Mouse (Mus musculus) megakaryocyte-erythroid progenitor cell, adult 5-6 weeks (primary cell): ENCODE data around the gene Itga7. TPM values are rescaled to one million over a fixed set of nuclear protein-coding genes. Genes with fewer than 3 reads are reported as not detected.

Experiments
- ATAC-seq: replicated peaks from 2 replicates; pipeline ENCODE4 v1.8.0; 2016; ENCODE audit warnings: mild to moderate bottlenecking, inconsistent platforms; ENCODE audit not compliant: severe bottlenecking, poor library complexity, low FRiP score, low TSS enrichment
- total RNA-seq, 2 experiments: library from RNA; stranded (forward) in 1 of 2; stranded (reverse) in 1 of 2; fragments of 200-1000, 215-1000 nt in 1 of 2; fragments of >200 nt in 1 of 2; fragmentation: Nextera tagmentation in 1 of 2; gene quantifications; 2 replicates each; pipeline ENCODE4 v1.2.3; 2014 to 2017

Gene Itga7
- total RNA-seq, 2 experiments from 2014 or later, result 0.19 TPM; not detected in 1

DNA sequence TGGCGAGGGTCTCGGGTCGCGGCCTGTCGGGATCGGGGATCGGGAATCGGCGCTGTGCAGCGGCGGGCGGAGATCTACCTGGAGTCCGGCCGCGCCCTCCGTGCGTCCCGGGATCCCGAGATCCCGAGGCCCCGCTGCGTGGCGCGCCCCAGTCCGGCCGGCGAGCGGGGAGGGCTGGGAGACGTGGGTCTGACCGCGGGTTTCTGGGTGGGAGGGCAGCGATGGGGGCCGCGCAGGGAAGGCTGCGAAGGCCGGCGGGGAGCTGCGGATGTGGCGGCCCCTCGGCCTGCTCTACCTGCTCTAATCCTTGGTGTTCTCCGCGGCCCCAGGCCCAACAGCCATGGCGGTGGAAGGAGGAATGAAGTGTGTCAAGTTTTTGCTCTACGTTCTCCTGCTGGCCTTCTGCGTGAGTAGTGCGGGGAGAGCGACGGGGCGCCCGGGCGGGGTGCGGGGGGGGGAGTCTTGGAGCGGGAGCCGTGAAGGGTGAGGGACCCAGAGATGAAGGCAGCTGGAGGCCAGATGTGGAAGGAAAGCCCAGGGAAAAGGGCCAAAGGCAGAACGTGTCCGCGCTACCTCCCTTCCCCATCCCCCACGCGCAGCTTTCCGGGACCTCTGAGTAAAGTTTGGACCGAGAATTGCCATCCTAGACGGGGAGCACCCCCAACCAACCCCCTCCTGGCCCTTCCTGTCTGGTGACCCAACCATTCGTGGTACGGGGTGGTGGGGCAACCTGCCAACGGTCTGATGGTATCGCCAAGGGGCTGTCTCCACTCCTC lies 23.4 kb upstream of the Itga7 start:
- ATAC-seq, result no peak

DNA sequence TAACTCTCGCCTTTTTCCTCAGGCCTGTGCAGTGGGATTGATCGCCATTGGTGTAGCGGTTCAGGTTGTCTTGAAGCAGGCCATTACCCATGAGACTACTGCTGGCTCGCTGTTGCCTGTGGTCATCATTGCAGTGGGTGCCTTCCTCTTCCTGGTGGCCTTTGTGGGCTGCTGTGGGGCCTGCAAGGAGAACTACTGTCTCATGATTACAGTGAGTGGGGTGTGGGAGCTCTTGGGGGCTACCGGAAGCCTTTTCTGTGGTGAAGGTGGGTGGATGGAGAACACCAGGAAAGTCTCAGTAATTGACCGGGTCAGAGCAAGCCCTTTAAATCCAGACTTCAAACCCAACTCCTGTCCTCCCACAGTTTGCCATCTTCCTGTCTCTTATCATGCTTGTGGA lies 22.2 kb upstream of the Itga7 start:
- ATAC-seq, result no peak

DNA sequence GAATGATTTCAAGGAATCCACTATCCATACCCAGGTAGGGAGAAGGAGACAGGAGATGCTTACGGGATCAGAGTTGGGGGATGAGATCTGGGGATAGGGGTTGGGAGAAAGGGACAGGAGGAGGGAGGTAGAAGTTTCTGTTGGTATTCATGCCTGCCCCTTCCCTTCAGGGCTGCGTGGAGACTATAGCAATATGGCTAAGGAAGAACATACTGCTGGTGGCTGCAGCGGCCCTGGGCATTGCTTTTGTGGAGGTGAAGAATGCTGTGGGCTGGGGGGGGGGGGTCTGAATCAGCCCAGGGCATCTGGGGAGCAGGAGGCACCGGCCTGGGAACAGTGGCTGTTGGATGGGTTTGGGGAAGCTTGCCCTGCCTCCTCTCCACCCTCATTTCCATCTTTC lies 21.4 kb upstream of the Itga7 start:
- ATAC-seq, result no peak

DNA sequence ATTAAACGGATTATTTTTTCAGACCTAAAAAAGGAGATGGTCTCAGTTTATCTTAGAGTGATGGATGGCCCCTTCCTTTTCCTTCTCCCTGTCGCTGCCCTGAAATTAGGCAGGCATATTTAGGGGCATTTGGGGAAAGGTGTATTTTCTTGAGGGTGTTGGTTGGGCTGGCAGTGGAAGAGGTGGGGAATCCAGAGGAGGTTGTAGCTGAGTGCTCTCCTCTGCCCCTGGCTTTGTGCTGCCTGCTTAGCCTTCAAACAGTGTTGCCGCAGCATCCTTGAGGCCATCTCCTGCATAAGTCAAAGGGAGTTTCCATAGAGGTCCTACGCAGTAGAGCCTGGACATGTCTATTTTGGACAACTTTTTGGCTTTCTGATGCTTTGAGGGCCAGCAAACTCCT lies 20.8 kb upstream of the Itga7 start:
- no peak for ATAC-seq

DNA sequence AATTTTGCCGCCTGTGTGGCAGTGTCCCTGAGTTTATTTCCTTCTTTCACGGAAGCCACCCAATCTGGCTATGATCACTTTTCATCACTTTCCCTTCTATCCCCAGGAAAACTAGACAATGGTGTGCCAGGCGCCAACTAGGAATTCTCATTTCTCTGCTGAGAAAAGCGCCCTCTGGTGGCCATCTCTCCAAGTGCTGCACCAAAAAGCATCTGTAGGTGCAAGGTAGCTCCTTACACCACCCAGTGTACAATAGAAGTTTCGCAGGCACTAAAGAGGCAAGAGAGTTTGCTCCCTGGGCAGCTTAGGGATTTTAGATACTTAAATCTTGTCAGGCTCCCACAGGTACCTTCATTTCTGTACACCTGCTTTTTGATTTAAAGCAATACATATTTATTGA lies 20.4 kb upstream of the Itga7 start:
- peak; percentile 75 for ATAC-seq

DNA sequence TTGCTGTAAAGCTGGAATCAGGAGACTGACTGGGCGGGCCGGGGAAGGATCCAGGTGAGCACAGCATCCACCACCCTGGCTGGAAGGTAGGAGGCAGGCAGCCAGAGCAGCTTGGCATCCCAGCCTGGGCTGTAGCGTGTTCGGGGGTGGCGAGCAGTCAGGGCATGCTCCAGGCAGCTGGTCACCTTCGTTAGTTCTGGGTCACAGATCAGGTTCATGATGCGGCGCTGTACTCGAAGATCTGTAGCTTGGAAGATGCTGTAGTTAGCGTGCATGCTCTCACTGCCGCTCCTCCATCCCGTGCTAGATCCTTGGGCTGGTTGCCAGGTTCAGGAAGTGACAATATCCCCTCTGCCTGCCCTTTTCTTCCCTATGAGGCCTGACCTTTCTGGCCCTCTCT lies 19.9 kb upstream of the Itga7 start:
- ATAC-seq, result no peak

DNA sequence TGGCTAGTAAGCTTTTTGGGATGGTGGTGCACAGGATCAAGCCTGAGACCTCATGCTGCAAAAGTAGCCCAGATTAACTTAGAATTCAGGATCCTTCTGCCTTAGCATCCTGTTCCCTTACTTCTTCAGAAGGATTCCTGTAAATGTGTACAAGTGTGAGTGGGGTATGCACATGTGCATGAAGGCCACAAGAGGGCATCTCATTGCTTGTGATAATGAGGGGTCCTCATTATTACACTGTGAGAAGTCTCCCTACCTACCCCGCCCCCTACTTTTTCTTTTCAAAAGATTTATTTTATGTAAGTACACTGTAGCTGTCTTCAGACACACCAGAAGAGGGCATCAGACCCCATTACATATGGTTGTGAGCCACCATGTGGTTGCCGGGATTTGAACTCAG lies 18.1 kb upstream of the Itga7 start:
- no peak for ATAC-seq

DNA sequence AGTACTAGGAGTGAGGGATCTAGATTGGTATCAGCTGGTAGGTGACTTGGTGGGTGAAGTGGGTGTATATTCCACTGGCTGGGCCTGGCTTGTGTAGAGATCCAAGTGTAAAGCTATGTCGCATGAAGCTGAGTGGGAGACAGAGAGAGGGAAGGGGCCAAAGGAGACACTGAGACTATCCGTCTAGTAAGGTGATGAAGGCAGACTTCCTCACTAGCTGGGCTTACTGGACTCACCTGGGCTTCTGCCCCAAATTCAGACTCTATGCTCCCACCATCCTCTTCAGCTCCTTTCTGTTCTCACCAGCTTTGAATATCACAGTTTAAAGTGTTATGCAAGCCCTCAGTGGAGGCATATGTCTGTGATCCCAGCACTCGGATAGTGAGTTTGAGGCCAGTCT lies 17.0 kb upstream of the Itga7 start:
- ATAC-seq, result no peak

DNA sequence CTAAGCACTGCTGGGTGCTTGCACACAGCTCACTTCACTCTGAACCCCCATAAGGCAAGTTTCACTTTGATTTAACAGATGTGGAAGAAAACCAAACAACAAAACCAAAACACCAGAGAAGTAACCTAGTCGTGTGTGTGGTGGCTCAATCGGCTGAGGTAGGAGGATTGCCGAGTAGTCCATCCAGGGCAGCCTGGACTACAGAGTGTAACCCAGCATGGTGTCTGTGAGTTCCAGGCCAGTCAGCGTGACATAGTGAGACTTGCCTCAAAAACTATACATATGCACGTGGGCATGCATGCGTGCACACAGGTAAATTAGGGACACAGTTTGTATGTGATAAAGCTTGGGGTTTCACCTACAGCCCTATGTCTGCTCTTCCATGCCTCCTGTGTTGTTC lies 16.2 kb upstream of the Itga7 start:
- no peak for ATAC-seq

DNA sequence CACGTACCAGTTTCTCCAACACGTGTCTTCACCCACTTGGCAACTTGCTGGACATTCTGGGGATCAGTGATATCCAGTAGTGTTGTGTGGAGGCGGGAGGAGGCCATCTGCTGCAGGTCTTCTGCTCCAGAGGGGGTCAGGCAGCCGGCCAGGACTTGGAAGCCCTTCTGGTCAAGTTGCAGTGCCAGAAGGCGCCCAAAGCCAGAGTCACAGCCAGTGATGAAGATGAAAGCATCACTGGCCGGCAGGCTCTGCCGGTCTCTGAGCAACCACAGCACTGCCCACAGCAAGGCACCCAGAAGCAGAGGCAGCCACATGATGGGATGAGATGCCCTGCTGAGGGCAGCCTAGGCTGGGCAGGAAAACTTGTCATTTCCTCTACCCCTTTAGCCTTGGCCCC lies 15.4 kb upstream of the Itga7 start:
- no peak for ATAC-seq

DNA sequence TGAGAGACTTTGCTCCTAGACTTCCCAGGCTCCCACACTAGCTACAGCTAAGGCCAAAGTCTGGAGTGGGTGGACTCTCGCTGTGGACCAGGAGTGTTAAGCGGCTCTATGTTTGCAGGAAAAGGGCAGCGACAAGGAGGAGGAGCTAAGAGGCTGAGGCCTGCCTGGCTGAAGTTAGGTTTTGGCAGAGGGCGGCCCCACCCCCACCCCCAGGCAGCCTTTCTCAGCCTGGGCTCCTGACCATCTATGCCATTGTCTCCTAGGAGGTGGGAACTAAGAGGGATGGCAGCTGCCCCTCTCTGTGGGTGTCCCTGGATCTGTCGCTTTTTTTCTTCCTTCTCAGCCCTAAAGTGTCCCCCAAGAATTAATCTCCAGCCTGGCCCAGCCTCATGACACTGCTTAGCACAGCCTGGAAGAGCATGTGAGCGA lies 14.4 kb upstream of the Itga7 start:
- no peak for ATAC-seq

DNA sequence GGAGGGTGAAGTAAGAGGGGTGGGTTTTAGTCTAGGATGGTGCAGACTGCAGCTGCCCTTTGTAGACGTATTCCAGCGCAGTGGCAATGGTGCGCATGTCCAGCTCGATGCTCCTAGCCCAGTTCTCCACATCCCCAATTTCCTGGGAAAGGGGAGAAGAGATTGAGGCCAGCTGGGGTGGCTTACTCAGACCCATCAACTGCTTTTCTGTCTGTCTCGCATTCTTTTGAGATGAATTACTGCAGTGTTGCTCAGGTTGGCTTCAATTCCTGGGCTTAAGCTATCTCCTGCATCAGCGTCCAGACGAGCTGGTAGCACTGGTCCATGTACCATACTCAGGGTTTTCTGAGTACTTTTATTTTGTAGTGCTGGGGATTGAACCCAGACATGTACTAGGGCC lies 13.7 kb upstream of the Itga7 start:
- ATAC-seq, result no peak

DNA sequence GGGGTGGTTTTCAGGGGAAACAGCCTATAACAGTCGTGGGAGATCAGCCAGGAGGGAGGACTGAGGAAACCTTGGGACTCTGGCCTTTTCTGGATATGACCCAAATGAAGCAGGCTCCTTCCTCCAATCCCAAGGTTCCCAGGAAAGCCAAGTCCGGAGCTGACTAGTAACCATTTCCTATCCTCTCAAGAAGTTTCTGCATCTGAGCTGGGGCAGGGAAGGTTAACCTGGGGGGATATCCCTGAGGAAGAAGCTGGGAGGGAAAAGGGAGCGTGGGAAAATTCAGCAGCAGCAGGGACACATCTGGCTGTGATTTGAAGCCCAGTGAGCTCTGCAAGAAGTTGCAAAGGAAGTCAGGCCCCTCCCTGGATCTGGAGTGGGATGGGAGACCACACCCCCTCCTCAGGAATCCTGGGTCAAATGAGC lies 12.9 kb upstream of the Itga7 start:
- ATAC-seq, result no peak

DNA sequence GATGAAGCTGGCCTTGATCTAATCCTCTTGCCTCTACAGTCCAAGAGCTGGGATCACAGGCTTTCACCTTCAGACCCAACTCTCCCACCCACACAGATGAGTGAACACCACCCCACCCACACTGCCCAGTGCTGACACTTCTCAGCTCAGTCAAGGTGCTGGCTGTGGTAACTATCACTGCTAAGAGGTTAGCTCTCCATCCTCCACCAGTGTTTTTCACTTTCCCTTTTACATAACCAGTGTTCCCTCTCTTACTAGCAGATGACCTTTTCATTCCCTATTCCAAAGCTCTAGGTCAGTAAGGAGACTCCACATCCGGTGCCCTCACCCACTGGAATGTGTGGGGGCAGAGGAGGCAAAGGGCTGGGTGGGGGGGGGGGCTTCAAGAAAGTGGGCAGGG lies 12.4 kb upstream of the Itga7 start:
- ATAC-seq, result no peak

DNA sequence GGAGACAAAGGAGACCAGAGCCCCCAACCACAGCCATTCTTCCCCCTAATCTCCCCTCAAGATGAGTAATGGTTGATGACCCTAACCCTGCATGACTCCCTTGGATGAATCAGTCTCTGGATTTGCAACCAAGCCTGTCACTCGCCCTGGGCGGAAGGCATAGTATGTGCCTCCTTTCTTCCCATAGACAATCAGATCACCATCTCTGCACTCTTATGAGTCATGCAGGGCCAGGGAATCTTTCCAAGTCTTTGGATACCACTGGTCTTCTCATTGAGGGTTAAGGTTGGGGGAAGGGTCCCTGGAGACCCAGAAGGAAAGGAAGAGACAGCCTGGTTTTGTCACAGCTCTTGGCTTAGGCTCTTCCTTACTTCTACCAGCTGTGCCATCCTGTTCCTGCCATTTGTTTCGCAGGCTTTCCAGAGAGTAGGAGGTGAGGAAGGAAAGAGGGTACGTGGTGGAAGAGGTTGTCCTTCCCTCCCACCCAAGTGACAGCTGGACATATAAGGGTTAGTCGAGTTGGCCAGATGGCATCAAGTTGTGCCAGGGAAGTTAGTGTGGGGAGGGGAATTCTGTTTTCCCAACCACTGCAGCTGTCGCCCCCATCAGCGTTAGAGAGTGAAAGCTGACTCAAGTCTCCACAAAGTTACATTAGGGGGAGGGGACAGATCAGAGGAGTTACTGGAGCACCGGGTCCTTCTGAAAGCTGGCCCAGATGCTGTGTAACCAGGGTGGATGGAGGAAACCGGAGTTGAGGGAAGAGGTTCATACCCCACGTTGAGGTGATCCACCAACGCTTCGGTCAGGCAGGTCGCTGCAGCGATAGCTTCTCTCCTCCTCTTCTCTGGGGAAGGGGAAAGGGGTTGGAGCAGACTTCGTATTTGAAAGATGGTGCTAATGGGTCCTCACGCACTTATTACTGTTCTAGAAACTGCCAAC lies 11.5 kb upstream of the Itga7 start:
- ATAC-seq, result 0 out of 2 replicates have a peak, but pooled peaks have one; percentile 1

DNA sequence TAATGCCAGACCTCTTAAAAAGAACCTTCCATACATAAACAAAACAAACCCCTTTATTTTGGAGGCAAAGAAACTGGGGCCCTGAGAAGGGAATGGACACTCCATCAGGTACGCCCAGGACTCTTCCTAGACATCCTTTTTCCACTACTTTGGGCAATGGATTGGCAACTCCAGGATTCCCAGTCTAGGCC lies 10.9 kb upstream of the Itga7 start, which contains the start of gene Rdh5:
Rdh5 (minus strand) TSS at position 67 of the 191 bp plus-strand sequence.
- no peak; the same call in 1 of the 2 replicates for ATAC-seq

DNA sequence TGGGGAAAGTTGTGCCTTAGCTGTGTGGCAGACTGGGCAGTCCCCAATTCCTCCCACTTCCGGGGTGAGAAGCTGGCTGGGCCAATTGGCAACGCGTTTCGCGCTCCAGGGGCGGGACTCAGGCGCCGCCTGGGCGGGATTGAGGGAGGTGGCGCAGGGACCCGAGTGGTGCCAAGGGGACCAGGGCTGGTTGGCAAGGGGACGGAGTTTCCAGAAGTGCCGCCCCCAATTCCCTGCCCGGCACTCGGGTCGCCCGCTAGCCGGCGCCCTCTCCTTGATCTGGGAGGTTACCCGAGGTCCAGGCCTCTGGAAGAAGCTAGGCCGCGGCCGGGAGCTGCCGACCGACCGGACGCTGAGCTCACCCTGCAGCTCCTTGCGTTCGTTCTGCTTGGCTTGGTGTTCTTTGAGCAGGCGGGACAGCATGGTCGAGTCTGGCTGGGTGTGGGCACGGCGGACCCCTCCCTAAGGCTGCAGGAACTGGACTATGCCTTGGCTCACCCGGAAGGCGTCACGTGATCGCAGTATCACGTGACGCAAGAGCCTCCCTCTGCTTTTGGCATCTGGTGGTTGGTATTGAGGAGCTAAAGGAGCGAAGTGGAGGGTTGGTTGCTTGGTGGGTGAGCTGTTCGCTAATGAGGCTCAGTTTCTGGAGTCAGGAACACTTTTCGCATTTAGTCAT lies 10.5 kb upstream of the Itga7 start:
- peak; percentile 97 for ATAC-seq

DNA sequence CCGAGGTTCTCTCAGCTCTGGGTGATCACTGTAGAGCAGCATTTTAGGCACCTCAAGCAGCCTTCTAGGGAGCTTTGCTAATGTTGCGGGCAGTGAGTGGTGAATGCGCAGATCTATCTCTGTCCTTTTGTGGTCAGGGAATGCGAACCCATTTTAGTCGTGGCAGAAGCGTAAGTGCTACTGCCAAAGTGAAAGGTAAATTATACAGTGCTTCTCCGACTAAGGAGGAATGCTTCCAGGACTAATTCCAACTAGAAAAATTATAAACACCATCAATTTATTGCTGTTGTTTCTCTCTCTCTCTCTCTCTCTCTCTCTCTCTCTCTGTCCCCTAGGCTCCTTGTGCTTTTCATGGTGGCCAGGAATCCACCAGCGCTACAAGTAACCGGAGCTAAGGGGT lies 9.7 kb upstream of the Itga7 start, which contains the start of gene Bloc1s1:
Bloc1s1 (minus strand) TSS at position 101 of the 400 bp plus-strand sequence.
- ATAC-seq, result peak; percentile 18; the same call in 1 of the 2 replicates

DNA sequence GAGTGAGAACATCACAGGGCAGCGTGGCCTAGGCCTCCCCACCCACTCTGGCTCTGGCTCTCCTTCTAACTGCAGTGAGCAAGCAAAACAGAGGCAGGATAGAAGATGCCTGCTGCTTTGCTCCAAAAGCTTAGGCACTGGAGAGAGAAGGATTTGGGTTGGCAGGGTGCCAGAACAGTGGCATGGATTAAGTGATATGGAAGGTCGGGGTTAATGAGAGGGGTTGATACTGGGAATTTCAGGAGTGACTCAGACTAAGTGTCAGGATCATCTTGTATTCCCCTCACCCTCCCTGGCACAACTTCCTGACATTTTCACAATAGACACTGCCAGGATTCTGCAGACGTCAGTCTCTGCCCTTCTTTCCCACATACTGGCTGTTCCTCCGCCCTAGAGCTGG lies 5.3 kb upstream of the Itga7 start:
- ATAC-seq, result no peak

DNA sequence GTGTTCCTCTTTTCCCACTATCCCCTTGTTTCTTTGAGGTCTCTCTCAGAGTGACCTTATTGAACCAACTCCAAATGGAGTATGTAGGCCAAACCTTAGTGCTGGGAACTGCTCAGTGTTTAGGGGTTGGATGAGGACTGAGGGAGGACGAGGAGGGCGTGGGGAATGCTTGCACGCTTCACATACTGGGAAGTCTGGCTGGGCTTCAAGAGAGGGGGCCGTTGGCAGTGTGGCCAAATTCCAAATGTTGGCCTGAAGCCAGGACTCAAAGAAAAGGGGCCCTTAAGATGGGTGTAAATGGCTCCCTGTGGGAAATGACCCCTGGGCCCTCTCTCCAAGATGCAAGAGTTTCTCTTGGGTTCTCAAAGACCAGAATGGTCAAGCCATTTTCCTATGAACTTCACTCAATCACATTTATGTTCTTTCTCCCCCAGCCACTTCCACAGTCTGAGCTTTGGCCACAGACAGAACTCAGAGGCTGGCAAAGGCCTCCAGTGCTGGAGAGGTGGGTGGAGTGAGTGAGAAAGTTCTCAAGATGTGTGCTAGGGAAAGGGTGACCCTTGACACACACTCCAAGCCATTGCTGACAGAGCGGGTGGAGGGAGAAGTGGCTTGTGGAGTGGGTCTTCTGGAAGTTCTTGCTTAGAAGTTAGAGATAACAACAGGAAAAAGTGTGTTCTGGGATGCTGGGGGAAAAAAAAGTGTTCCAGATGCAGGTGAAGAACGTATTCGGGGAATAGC lies 3.8 kb upstream of the Itga7 start:
- no peak for ATAC-seq
